Mouse (Mus musculus) lung, postnatal 10 days (tissue): ENCODE data around the gene Nfatc2ip.
"Not testable (repeated sequence)": the region's sequence is repeated elsewhere in the genome, so short reads cannot be mapped to it uniquely, and the experiment has no call there.

ENCODE experiments used
- DNase-seq: peaks from one replicate; pipeline ENCODE4 v3.0.0; 2021

Nfatc2ip gene

DNA sequence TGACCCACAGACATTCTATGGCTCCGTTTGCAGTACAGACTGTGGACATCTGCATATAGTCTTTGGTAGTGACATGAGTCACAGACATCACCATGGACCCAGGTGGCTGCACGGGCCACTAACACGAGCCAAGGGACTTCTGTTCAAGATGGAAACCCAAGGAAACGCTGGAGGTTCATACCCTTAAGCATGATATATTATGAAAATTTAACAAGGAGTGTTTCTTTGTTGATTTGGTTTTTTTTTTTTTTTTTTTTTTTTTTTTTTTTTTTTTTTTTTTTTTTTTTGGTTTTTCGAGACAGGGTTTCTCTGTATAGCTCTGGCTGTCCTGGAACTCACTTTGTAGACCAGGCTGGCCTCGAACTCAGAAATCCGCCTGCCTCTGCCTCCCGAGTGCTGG is 6.0 kb upstream of the Nfatc2ip start:
- DNase-seq: not testable (repeated sequence)

DNA sequence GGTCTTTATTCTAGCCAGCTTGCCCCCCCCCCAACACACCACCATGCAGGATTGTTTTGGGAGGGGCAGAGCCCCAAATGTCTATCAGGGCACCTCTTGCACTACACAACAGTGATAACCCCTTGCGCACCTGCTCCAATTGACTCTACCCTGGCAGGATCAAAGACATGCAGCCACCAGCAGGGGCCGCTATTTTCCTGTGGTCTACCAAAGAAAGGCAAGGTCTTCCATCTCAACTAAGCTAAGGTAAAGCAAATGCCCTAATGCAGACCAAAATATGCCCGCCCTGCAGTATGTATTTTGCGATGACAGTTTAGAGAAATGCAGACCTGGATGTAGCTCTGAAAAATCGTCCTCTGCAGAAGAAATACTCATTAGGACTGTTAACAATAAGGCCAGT is 3.0 kb upstream of the Nfatc2ip start:
- peak; percentile 88 for DNase-seq

GRCm38 (mm10) chr7:126397822-126398221 is 1.3 kb upstream of the Nfatc2ip start:
- no peak for DNase-seq

DNA sequence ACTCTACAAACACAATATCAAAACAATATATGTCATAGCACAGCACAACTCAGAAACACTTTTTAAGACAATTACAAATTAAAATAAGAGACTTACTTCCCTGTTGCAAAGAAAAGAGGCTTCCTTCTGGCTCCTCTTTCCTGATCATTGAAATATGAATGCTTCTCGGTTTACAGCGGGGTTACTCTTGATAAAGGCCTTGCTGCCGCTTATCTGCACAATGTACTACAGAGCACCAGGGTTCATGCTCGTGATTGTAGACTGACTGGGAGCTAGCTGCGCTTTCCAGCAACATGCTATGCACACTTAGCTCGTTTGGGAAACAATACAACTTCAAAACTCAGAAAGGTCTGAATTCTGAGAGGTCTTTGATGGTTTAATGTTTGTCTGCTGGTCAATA is 684 bp upstream of the Nfatc2ip start:
- DNase-seq: no peak

DNA sequence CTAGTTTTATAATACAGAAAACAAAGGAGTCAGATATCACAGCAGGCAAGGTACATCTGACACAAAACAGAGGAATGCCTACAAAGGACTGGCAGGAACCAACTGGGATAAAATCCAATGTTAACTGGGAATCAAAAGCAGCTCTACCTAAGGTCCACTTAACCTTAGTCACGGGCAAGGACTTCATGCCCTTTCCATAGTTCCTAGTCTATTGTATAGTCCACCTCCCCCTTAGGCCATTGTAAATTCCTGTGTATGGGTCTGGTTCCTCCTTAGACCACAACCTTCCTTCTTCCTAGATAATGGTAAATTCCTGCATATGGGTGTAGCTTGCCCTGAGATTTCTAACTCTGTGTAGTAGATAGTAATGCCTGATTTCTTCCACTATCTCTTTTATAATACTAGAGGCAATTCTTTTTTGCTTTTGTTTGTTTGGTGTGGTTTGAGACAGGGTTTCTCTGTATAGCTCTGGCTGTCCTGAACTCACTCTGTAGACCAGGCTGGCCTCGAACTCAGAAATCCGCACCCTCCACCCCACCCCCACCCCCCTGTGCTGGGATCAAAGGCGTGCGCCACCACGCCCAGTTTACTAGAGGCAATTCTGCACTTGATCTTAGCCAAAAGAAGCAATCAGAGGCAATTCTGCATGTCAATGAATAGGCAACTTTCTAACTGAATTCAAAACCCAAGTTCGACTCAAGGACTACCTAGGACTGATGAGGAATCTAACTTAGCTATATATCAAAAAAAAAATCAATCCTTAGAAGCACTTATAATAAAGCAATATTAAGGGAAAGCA is 4.3 kb downstream of the Nfatc2ip start:
- DNase-seq: not testable (repeated sequence)

DNA sequence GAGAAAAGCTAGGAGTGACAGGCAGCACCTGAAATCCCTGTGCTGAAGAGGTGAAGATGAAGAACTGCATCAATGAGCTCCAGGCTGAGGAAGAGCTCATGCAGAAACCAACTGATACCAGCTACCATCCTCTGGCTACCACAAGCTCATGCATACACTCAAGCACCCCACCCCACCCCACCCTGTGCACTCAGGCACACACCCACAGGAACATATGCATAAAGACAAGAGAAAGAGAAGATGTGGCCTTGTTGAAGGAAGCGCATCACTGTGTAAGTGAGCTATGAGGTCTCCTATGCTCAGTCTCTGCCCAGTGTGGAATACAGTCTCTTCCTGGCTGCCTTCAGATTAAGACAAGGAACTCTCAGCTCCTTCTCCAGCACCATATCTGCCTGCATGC is 8.4 kb downstream of the Nfatc2ip start:
- DNase-seq: no peak

DNA sequence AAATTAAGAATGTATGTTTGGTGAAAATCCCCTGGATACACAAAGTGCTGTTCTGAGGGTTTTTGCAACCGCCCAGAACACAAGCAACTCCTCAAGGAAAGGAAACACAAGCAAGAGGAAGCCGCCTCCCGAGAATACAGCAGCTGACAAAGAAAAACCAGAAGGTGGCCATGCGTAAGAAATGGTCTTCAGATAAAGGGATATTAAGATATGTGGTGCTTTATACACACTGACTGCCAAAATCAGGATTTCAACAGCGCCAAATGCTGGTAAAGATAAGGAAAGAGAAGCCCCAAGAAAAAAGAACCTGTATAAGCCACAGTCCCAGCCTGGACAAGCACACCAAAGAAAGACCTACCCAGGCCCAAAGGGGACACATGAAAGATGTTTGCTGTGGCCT is 13.0 kb downstream of the Nfatc2ip start:
- DNase-seq: no peak

GRCm38 (mm10) chr7:126377278-126378158 is 19.0 kb downstream of the Nfatc2ip start, which contains the start of gene Spns1:
Gene Spns1, minus strand, starts transcription at chr7:126377450.
- peak; percentile 98 for DNase-seq

DNA sequence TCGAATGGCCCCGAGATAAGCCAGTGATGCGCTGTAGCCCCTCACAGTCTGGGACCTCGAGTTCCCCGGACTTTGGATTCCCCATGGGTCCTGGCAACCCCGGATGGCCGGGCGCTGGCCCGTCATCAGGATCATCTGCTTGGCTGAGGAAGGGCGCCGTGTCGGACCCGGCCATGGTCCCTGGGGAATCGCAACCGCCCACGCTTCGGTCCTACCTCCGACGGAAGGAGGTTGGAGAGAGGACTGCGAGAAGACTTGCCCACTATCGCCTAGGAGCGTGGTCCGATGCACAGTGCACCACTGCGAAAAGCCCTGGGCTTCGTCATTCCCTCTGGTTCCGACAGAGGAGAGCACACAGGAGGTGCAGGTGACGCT is 19.6 kb downstream of the Nfatc2ip start:
- no peak for DNase-seq

DNA sequence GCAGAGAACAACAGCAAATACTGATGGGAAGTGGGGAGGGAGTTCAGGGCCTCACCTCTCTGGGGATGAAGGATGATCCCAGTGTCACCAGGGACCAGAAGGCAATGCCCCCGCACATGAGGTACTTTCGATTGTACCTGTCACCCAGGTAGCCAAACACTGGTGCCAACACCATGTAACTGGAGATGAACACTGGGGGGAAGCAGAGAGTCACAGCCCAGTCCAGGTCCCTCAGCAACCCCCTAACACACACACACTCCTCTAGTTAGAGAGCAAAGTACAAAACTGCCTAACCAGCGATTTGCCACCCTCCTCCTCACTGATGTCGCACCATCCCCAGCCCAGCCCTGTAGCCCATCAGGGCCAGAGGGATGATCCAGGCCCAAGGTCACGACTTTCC is 21.5 kb downstream of the Nfatc2ip start:
- DNase-seq: no peak

- DNase-seq: no peak
These were observed 22.0 kb downstream of the Nfatc2ip start for GRCm38 (mm10) chr7:126374526-126374925.

- DNase-seq: no peak
These were observed 23.5 kb downstream of the Nfatc2ip start for GRCm38 (mm10) chr7:126373007-126373406.

DNA sequence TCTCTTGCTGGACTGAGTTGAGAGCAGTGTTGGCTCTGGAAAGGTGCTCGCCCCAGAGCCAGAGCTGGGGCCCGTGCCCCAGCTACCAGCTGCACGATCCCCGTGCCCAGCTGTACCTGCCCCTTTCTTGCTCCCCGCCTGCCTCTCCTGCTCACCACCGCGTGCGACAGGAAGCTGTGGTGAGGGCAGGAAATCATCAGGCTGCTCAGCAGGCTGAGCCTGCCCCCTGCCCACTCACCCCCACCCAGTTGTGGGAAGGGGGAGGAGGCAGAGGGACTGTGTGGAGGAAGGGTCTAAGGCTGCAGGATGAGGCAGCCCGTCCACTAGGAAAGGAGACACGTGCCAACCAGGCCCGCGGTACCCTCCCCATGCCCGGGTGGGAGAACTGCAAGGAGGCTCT is 27.1 kb downstream of the Nfatc2ip start, which contains the start of gene Lat:
TSS of gene Lat (minus strand) at position 178 of the 400 bp plus-strand sequence.
- DNase-seq: peak; percentile 27

DNA sequence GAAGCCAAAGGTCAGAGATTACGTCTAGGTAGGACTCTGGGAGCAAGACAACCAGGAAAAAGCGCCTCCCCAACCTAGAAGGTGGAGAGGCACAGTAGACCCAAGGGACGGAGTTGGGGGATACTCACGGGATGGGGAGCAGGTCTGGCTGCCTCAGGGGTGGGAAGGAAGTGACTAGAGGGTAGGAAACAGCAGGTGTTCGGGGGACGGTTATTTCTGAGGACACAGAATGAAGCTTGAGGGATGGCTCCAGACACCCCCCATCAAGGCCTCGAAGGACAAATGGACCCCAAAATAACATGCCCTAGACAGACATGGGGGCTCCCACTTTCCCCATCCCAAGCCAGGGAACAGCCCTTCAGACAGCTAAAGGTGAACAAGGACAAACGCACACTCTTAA is 28.2 kb downstream of the Nfatc2ip start:
- DNase-seq: no peak

GRCm38 (mm10) chr7:126367636-126368035 is 28.9 kb downstream of the Nfatc2ip start:
- no peak for DNase-seq

DNA sequence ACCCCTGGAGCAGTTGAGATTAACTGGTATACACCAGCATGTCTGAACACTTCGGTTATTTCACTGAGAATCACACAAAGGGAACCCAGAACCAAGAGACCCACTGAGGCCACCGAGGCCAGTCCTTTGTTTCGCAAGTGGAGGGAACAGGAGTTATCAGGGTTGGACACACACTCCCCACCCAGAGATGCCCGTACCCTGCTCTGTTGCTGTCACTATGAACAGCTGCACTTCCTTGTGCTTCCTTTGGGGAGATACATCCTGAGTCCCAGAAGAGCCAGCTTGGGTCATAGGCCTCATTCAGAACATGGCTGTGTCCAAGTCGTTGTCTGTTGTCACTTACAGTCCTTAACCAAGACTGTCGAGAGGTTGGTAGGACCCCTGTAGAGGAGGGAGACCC is 33.5 kb downstream of the Nfatc2ip start:
- no peak for DNase-seq

DNA sequence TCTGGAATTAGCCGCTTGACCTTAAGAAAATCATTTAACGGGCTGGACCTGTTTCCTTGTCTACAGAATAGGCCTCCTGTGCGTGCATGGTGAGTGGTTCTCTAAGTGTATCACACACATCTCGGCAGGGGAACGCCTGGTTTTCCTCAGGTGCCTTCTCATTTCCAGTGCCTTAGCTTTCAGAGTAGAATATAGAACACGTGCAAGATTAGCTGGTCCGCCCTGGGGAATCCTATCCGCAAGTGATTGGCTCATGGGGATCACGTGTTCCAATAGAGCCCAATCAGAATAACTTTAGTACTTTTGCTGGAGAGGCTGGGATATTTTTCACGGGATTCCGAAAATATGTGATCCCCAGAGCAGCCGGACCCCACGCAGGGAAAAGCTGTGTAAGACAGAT is 37.5 kb downstream of the Nfatc2ip start:
- DNase-seq: no peak

GRCm38 (mm10) chr7:126358413-126358812 is 38.1 kb downstream of the Nfatc2ip start:
- no peak for DNase-seq

- DNase-seq: no peak
These were observed 38.7 kb downstream of the Nfatc2ip start for GRCm38 (mm10) chr7:126357838-126358237.

- no peak for DNase-seq
These were observed 39.5 kb downstream of the Nfatc2ip start for GRCm38 (mm10) chr7:126356793-126357591.

DNA sequence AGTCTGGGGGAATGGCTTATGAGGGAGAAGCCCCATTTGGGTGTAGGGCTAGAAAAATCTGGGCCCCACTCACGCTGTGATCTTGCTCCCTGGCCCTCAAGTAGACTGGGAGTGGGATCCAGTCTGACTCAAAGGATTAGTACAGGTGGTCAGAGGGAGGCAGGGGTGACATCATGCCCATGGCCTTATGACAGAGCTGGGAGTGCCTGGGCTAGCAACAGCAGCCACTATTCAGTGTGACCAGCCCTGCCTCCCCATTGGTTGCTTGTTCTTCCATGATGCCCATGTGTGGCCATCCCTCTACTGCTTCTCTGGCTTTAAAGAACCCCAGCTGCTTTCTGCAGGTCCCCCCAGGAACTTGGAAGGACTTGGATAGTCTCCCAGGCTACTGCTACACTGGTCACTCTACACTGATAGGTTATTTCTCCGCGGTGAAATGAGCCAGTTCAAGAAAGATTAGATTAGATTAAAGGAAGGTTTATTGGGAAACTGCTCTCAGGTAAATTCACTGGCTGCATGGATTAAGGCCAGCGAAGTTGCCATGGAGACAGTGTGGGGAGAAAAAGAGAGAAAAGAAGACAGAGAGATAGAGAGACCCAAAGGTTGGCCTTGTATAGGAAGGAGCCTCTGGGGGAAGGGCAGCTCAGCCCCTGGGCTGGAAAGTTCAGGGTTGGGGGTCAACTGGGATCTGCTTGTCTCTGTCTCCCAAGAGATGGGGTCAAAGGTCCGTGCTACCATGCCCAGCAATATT is 40.5 kb downstream of the Nfatc2ip start:
- DNase-seq: no peak
